Mouse (Mus musculus): ENCODE results near the gene 1110059E24Rik.

DNA sequence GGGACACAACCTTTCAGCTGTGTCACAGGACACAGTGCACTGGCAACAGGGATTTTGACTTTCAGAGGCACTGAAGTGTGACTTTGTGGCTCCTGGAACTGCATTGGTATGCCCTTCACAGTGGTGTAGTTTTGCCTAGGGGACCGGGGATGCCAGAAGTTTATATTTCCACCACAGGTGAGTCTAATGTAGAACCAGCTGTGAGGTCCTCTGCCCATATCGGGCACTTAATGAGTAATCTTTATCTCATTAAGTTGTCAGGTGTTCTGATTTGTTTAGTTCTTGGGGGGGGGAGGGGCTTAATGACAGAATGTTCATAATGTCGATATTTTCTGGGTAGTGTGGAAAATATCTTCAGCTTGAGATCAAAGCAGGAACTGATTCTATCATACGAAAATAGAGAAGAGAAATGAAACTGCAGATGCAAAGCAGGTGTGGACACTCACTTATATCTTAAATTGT is 69.2 kb downstream of the 1110059E24Rik start:
- TF ChIP-seq CTCF (IDR thresholded peaks at IDR 0.05; ENCODE audit: low read depth) (no peak), EP300 (IDR thresholded peaks at IDR 0.05; ENCODE audit: low read depth) (no peak)

Measured in liver, embryonic 14.5 days (tissue).